Mouse (Mus musculus): Measurements from ENCODE around the gene Tmem151b. TPM values are rescaled to one million over a fixed set of nuclear protein-coding genes. Genes with fewer than 3 reads are reported as not detected.

Tmem151b gene
- polyA plus RNA-seq, 1 experiment from 2014 or later: 2.3 TPM

GRCm38 (mm10) chr17:45539664-45540063 lies 9.8 kb downstream of the Tmem151b start:
- H3K27me3 ChIP-seq (replicated peaks; ENCODE audit: control insufficient read depth, insufficient read depth, low read length): peaks cover 74% of the 10 kb centered on the region
- H3K4me1 ChIP-seq (replicated peaks; ENCODE audit: control insufficient read depth, insufficient read depth, low read length): no peaks in the 10 kb centered on the region
- DNase-seq (ENCODE audit: low spot score) (no peak), ATAC-seq (replicated peaks; ENCODE audit: low FRiP score, low TSS enrichment, low read depth) (no peak)
- H3K27ac ChIP-seq (ENCODE audit: low read depth): no peak overlapping the region
- no peak overlapping the region for H3K4me3 ChIP-seq (ENCODE audit: low read depth, low read length)
- no peak overlapping the region for H3K9ac ChIP-seq (ENCODE audit: low read length)
- 73% methylated on average over 21 of the region's 21 CpGs for WGBS
- H3K9me3 ChIP-seq (ENCODE audit: control insufficient read depth, low read length): no peaks in the 10 kb centered on the region
- no peaks in the 10 kb centered on the region for H3K36me3 ChIP-seq (ENCODE audit: control insufficient read depth, insufficient read depth, low read length)
- no peak overlapping the region for H3K4me2 ChIP-seq (ENCODE audit: low read length)

GRCm38 (mm10) chr17:45538394-45538793 lies 11.1 kb downstream of the Tmem151b start:
- no peak for ATAC-seq (replicated peaks; ENCODE audit: low FRiP score, low TSS enrichment, low read depth)
- Histone ChIP-seq H3K27me3 (replicated peaks; ENCODE audit: control insufficient read depth, insufficient read depth, low read length) (peaks cover 68% of the 10 kb centered on the region), H3K9me3 (ENCODE audit: control insufficient read depth, low read length) (no peaks in the 10 kb centered on the region), H3K27ac (ENCODE audit: low read depth) (no peak overlapping the region), H3K4me2 (ENCODE audit: low read length) (no peak overlapping the region), H3K4me3 (ENCODE audit: low read depth, low read length) (no peak overlapping the region), H3K36me3 (ENCODE audit: control insufficient read depth, insufficient read depth, low read length) (no peaks in the 10 kb centered on the region), H3K4me1 (replicated peaks; ENCODE audit: control insufficient read depth, insufficient read depth, low read length) (no peaks in the 10 kb centered on the region), H3K9ac (ENCODE audit: low read length) (no peak overlapping the region)
- 56% methylated on average over 4 of the region's 4 CpGs for WGBS
- DNase-seq (ENCODE audit: low spot score): no peak

GRCm38 (mm10) chr17:45536264-45536663 lies 13.2 kb downstream of the Tmem151b start:
- no peaks in the 10 kb centered on the region for H3K36me3 ChIP-seq (ENCODE audit: control insufficient read depth, insufficient read depth, low read length)
- H3K27ac ChIP-seq (ENCODE audit: low read depth): no peak overlapping the region
- H3K9me3 ChIP-seq (ENCODE audit: control insufficient read depth, low read length): no peaks in the 10 kb centered on the region
- WGBS: 18% methylated on average over 5 of the region's 5 CpGs
- DNase-seq (ENCODE audit: low spot score) (peak; percentile 84), ATAC-seq (replicated peaks; ENCODE audit: low FRiP score, low TSS enrichment, low read depth) (no peak)
- no peak overlapping the region for H3K4me3 ChIP-seq (ENCODE audit: low read depth, low read length)
- H3K4me1 ChIP-seq (replicated peaks; ENCODE audit: control insufficient read depth, insufficient read depth, low read length): no peaks in the 10 kb centered on the region
- no peak overlapping the region for H3K9ac ChIP-seq (ENCODE audit: low read length)
- H3K27me3 ChIP-seq (replicated peaks; ENCODE audit: control insufficient read depth, insufficient read depth, low read length): peaks cover 70% of the 10 kb centered on the region
- H3K4me2 ChIP-seq (ENCODE audit: low read length): no peak overlapping the region

DNA sequence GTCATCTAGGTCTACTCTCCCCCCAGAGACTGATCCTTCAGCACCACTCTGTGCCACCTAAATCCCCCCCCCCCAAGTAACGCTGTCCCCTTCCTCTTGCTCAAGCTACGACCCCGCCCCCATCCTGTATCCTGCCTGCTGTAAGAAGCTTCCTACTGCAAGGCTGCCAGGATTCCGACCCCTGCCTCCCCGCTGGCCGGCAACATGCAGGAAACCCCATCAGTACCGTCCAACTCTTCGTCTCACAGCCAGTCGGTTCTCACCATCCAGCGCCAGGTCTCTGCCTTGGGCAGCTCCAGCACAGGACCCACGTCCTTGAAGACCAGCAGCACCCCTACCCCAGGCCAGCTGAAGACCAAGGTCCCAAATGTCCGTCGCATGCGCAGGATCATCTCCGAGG lies 16.6 kb downstream of the Tmem151b start:
- Histone ChIP-seq H3K9me3 (ENCODE audit: control insufficient read depth, low read length) (no peaks in the 10 kb centered on the region), H3K4me3 (ENCODE audit: low read depth, low read length) (no peak overlapping the region), H3K27me3 (replicated peaks; ENCODE audit: control insufficient read depth, insufficient read depth, low read length) (peaks cover 63% of the 10 kb centered on the region), H3K9ac (ENCODE audit: low read length) (no peak overlapping the region), H3K4me1 (replicated peaks; ENCODE audit: control insufficient read depth, insufficient read depth, low read length) (no peaks in the 10 kb centered on the region), H3K4me2 (ENCODE audit: low read length) (no peak overlapping the region), H3K36me3 (ENCODE audit: control insufficient read depth, insufficient read depth, low read length) (no peaks in the 10 kb centered on the region), H3K27ac (ENCODE audit: low read depth) (no peak overlapping the region)
- no peak for ATAC-seq (replicated peaks; ENCODE audit: low FRiP score, low TSS enrichment, low read depth)
- WGBS: 47% methylated on average over 15 of the region's 15 CpGs
- no peak for DNase-seq (ENCODE audit: low spot score)

DNA sequence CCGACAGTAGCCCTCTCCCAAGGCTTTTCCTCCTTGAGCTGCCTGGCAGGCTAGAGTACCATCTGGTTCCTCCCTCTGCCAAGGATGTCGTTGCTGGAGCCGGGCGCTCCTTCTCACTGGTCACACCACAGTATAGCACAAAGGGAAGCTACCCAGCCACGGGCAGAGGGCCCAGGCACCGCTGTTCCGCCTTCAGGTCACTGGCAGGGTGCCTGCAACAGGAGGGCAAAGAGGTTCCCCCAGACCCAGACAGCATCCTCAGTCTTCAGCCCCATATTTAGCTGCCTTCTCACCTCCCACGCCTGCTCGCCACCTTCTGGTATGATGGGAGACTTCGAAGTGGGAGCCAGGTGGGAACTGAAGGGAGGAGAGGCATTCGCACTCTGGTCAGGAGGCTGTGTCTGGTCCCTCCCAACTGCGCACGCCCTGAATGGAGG lies 19.1 kb downstream of the Tmem151b start:
- Histone ChIP-seq H3K4me3 (ENCODE audit: low read depth, low read length) (no peak overlapping the region), H3K36me3 (ENCODE audit: control insufficient read depth, insufficient read depth, low read length) (no peaks in the 10 kb centered on the region), H3K9me3 (ENCODE audit: control insufficient read depth, low read length) (no peaks in the 10 kb centered on the region), H3K27ac (ENCODE audit: low read depth) (no peak overlapping the region), H3K9ac (ENCODE audit: low read length) (no peak overlapping the region), H3K4me2 (ENCODE audit: low read length) (no peak overlapping the region), H3K27me3 (replicated peaks; ENCODE audit: control insufficient read depth, insufficient read depth, low read length) (peaks cover 46% of the 10 kb centered on the region), H3K4me1 (replicated peaks; ENCODE audit: control insufficient read depth, insufficient read depth, low read length) (no peaks in the 10 kb centered on the region)
- no peak for ATAC-seq (replicated peaks; ENCODE audit: low FRiP score, low TSS enrichment, low read depth)
- DNase-seq (ENCODE audit: low spot score): no peak
- 44% methylated on average over 13 of the region's 13 CpGs for WGBS

- DNase-seq (ENCODE audit: low spot score): no peak
- no peaks in the 10 kb centered on the region for H3K36me3 ChIP-seq (ENCODE audit: control insufficient read depth, insufficient read depth, low read length)
- ATAC-seq (replicated peaks; ENCODE audit: low FRiP score, low TSS enrichment, low read depth): no peak
- H3K9me3 ChIP-seq (ENCODE audit: control insufficient read depth, low read length): no peaks in the 10 kb centered on the region
- peaks cover 29% of the 10 kb centered on the region for H3K27me3 ChIP-seq (replicated peaks; ENCODE audit: control insufficient read depth, insufficient read depth, low read length)
- H3K9ac ChIP-seq (ENCODE audit: low read length): no peak overlapping the region
- no peak overlapping the region for H3K27ac ChIP-seq (ENCODE audit: low read depth)
- no peak overlapping the region for H3K4me3 ChIP-seq (ENCODE audit: low read depth, low read length)
- H3K4me2 ChIP-seq (ENCODE audit: low read length): no peak overlapping the region
- 25% methylated on average over 5 of the region's 5 CpGs for WGBS
- H3K4me1 ChIP-seq (replicated peaks; ENCODE audit: control insufficient read depth, insufficient read depth, low read length): peaks cover 6% of the 10 kb centered on the region; the same call in 1 of the 2 replicates
Measured at GRCm38 (mm10) chr17:45526571-45526970, 22.9 kb downstream of the Tmem151b start.

DNA sequence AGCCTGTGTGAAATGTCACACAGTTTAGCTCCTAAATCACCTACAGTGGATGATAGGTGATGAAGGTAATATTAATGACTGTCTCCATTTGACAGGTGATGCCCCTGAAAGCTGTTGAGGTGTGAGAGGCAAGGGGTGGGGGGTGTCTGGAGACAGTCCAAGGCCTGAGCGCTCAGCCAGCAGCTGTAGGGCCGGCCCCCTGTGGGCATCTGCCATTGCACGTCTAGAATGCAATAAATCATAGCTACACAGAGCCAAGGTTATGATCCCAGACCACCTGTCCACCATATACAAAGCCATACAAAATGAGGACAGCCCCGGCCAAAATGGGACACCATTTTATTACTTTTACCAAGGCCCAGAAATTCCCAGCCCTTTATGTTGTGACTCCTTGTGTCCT lies 24.5 kb downstream of the Tmem151b start:
- no peak overlapping the region for H3K9ac ChIP-seq (ENCODE audit: low read length)
- H3K4me1 ChIP-seq (replicated peaks; ENCODE audit: control insufficient read depth, insufficient read depth, low read length): peaks cover 6% of the 10 kb centered on the region; the same call in 1 of the 2 replicates
- ATAC-seq (replicated peaks; ENCODE audit: low FRiP score, low TSS enrichment, low read depth): no peak
- no peaks in the 10 kb centered on the region for H3K9me3 ChIP-seq (ENCODE audit: control insufficient read depth, low read length)
- H3K27me3 ChIP-seq (replicated peaks; ENCODE audit: control insufficient read depth, insufficient read depth, low read length): peaks cover 20% of the 10 kb centered on the region
- 55% methylated on average over 4 of the region's 4 CpGs for WGBS
- H3K36me3 ChIP-seq (ENCODE audit: control insufficient read depth, insufficient read depth, low read length): peaks cover 5% of the 10 kb centered on the region; the same call in 1 of the 2 replicates
- H3K27ac ChIP-seq (ENCODE audit: low read depth): no peak overlapping the region
- no peak overlapping the region for H3K4me2 ChIP-seq (ENCODE audit: low read length)
- H3K4me3 ChIP-seq (ENCODE audit: low read depth, low read length): no peak overlapping the region
- no peak for DNase-seq (ENCODE audit: low spot score)

DNA sequence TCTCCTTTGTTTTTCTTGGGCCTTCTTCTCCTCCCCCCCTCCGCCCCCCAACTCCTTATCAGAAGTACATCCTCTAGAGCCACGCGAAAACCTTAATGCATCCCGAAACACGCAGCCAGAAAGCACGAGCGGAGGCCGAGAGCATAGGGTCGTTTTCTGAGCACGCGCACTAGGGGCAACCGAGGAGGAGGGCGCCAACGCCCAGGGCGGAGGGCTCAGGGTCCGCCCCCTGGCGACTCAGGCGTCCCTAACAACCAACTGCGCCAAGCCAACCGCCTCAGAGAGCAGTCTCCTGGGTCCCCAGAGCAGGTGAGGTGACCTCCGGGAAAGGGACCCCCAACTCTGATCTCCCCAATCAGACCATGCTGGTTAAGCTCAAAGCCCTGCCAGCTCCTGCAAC lies 26.2 kb downstream of the Tmem151b start, which contains the start of gene Tcte1:
TSS of gene Tcte1 (plus strand) at position 172 of the 400 bp plus-strand sequence.
- H3K36me3 ChIP-seq (ENCODE audit: control insufficient read depth, insufficient read depth, low read length): peaks cover 13% of the 10 kb centered on the region
- peak; percentile 70 for ATAC-seq (replicated peaks; ENCODE audit: low FRiP score, low TSS enrichment, low read depth)
- H3K4me1 ChIP-seq (replicated peaks; ENCODE audit: control insufficient read depth, insufficient read depth, low read length): peaks cover 6% of the 10 kb centered on the region; the same call in 1 of the 2 replicates
- DNase-seq (ENCODE audit: low spot score): peak; percentile 75
- H3K27ac ChIP-seq (ENCODE audit: low read depth): no peak within 1 kb of the TSS
- peak within 1 kb of the TSS; percentile 79 for H3K4me2 ChIP-seq (ENCODE audit: low read length)
- H3K27me3 ChIP-seq (replicated peaks; ENCODE audit: control insufficient read depth, insufficient read depth, low read length): peaks cover 9% of the 10 kb centered on the region
- H3K9ac ChIP-seq (ENCODE audit: low read length): 0 out of 2 replicates have a peak within 1 kb of the TSS, but pooled peaks have one; percentile 0
- WGBS: 0% methylated on average over 21 of the region's 21 CpGs
- peak within 1 kb of the TSS; percentile 35 for H3K4me3 ChIP-seq (ENCODE audit: low read depth, low read length)
- H3K9me3 ChIP-seq (ENCODE audit: control insufficient read depth, low read length): no peaks in the 10 kb centered on the region

- Histone ChIP-seq H3K4me2 (ENCODE audit: low read length) (no peak overlapping the region), H3K27me3 (replicated peaks; ENCODE audit: control insufficient read depth, insufficient read depth, low read length) (peaks cover 9% of the 10 kb centered on the region), H3K4me3 (ENCODE audit: low read depth, low read length) (no peak overlapping the region), H3K9me3 (ENCODE audit: control insufficient read depth, low read length) (no peaks in the 10 kb centered on the region), H3K4me1 (replicated peaks; ENCODE audit: control insufficient read depth, insufficient read depth, low read length) (peaks cover 6% of the 10 kb centered on the region; the same call in 1 of the 2 replicates), H3K27ac (ENCODE audit: low read depth) (no peak overlapping the region), H3K9ac (ENCODE audit: low read length) (no peak overlapping the region), H3K36me3 (ENCODE audit: control insufficient read depth, insufficient read depth, low read length) (peaks cover 28% of the 10 kb centered on the region)
- DNase-seq (ENCODE audit: low spot score): no peak
- ATAC-seq (replicated peaks; ENCODE audit: low FRiP score, low TSS enrichment, low read depth): no peak
- WGBS: 78% methylated on average over 11 of the region's 11 CpGs
Measured at GRCm38 (mm10) chr17:45520136-45520535, 29.3 kb downstream of the Tmem151b start.
